ENCODE assay signal across 11 mouse cellular contexts in genomic region chr1:78864351-78864750, GRCm38 (mm10). TPM values are rescaled to one million over a fixed set of nuclear protein-coding genes. Genes with fewer than 3 reads are reported as not detected.
A peak's percentile ranks its signal among the peaks of the same experiment; 100 is the strongest.
DNase-seq lines count a peak whose midpoint lies in the region; ATAC-seq and TF ChIP-seq lines count a peak whose summit lies in the region.
"Had no signal": no experiment of that assay in that cellular context is flagged by ENCODE, and none has a peak within 500 bp of the region (broad histone marks: within the 10 kb centered on the region; RNA-seq: fewer than 3 reads in every experiment).

No protein-coding gene starts in this region.

- ATAC-seq in midbrain, embryonic 16.5 days: no peak
- ATAC-seq in forebrain, embryonic 14.5 days: no peak

- H3K4me1 ChIP-seq in lung, adult 2 months (ENCODE audit: control insufficient read depth, insufficient read depth, low read length): peaks cover 4% of the 10 kb centered on the region; the same call in 1 of the 2 replicates
- H3K4me1 ChIP-seq in midbrain, embryonic 16.5 days (ENCODE audit: control insufficient read depth, insufficient read depth, low read length): no peaks in the 10 kb centered on the region
- H3K4me1 ChIP-seq in forebrain, embryonic 14.5 days (ENCODE audit: control insufficient read depth, insufficient read depth, low read length): no peaks in the 10 kb centered on the region
- H3K4me1 ChIP-seq: liver, embryonic 13.5 days had no signal

- no peaks in the 10 kb centered on the region for H3K27me3 ChIP-seq in midbrain, embryonic 16.5 days (ENCODE audit: control insufficient read depth, insufficient read depth, low read depth, low read length)
- H3K27me3 ChIP-seq in forebrain, embryonic 14.5 days (replicated peaks; ENCODE audit: control insufficient read depth, insufficient read depth, low read length): no peaks in the 10 kb centered on the region
- H3K27me3 ChIP-seq: liver, embryonic 13.5 days had no signal

- no peak overlapping the region for H3K4me2 ChIP-seq in midbrain, embryonic 16.5 days (ENCODE audit: low read length)
- no peak overlapping the region for H3K4me2 ChIP-seq in forebrain, embryonic 14.5 days (ENCODE audit: low read length)
- H3K4me2 ChIP-seq: liver, embryonic 13.5 days had no signal

- H3K27ac ChIP-seq in midbrain, embryonic 16.5 days (ENCODE audit: low read length): no peak overlapping the region; the same call in 1 of the 2 replicates
- no peak overlapping the region for H3K27ac ChIP-seq in forebrain, embryonic 14.5 days (ENCODE audit: low read depth, low read length)
- H3K27ac ChIP-seq: liver, embryonic 13.5 days had no signal

- H3K4me3 ChIP-seq in lung, adult 2 months (replicated peaks; ENCODE audit: extremely low read depth, low read depth, low read length): no peak overlapping the region
- H3K4me3 ChIP-seq in midbrain, embryonic 16.5 days (ENCODE audit: low read depth, low read length): no peak overlapping the region
- H3K4me3 ChIP-seq in forebrain, embryonic 14.5 days (ENCODE audit: low read depth, low read length): no peak overlapping the region
- H3K4me3 ChIP-seq: liver, embryonic 13.5 days had no signal

- H3K36me3 ChIP-seq in midbrain, embryonic 16.5 days (ENCODE audit: control insufficient read depth, insufficient read depth, low read length): no peaks in the 10 kb centered on the region
- H3K36me3 ChIP-seq in forebrain, embryonic 14.5 days (ENCODE audit: control insufficient read depth, insufficient read depth, low read length): no peaks in the 10 kb centered on the region
- H3K36me3 ChIP-seq: liver, embryonic 13.5 days had no signal

- DNase-seq in lung, adult 18-20 months: peak; percentile 27 to 50
- no peak for DNase-seq in lung, adult 2 months
- peak; percentile 53 for DNase-seq in gastrocnemius, postnatal 25 days
- peak; percentile 64 for DNase-seq in kidney, adult 18-20 months
- peak; percentile 63 for DNase-seq in lung, postnatal 36 days
- DNase-seq in spleen, postnatal 4 days (ENCODE audit: low spot score in 2 of 2): no peak
- no peak for DNase-seq in forebrain, embryonic 14.5 days (ENCODE audit: low spot score)
- DNase-seq: liver, embryonic 13.5 days had no signal

- no peak overlapping the region for H3K9ac ChIP-seq in midbrain, embryonic 16.5 days (ENCODE audit: low read depth, low read length)
- H3K9ac ChIP-seq in forebrain, embryonic 14.5 days (ENCODE audit: low read length): no peak overlapping the region
- H3K9ac ChIP-seq: liver, embryonic 13.5 days had no signal

- no peak for TF ChIP-seq POLR2A in lung, adult 2 months (IDR thresholded peaks at IDR 0.05; ENCODE audit: borderline replicate concordance, extremely low read depth, low read depth, low read length)

- no peak for TF ChIP-seq CTCF in lung, adult 2 months (IDR thresholded peaks at IDR 0.05; ENCODE audit: insufficient read depth, low read length)

- no peaks in the 10 kb centered on the region for H3K9me3 ChIP-seq in midbrain, embryonic 16.5 days (replicated peaks; ENCODE audit: control insufficient read depth, low read length, poor library complexity, severe bottlenecking)
- no peaks in the 10 kb centered on the region for H3K9me3 ChIP-seq in forebrain, embryonic 14.5 days (replicated peaks; ENCODE audit: control insufficient read depth, low read length)
- H3K9me3 ChIP-seq: liver, embryonic 13.5 days had no signal

- WGBS in lung, adult 2 months: 32% methylated on average over 6 of the region's 6 CpGs
- WGBS in midbrain, embryonic 16.5 days: 76% methylated on average over 6 of the region's 6 CpGs
- WGBS in forebrain, embryonic 14.5 days: 73% methylated on average over 6 of the region's 6 CpGs

RNA-seq across cellular contexts. Expression of gene Kcne4, which starts 47.8 kb away (rescaled TPM):
- 1.7 and 1.8 TPM in 2 replicates for polyA plus RNA-seq in lung, adult 2 months (2012; rRNA removed)
- 1 to 10 TPM in 1 of 2 experiments, under 1 TPM in 1; 0.59 to 1.4 TPM for total RNA-seq in gastrocnemius, postnatal 25 days (2021)
- 1.2 and 1.5 TPM in 2 replicates for polyA plus RNA-seq in midbrain, embryonic 16.5 days (2015; fragmentation: Nextera tagmentation; extraction: Ambion mirVana)
- polyA plus RNA-seq in forebrain, embryonic 14.5 days (2014; fragmentation: Nextera tagmentation; extraction: Ambion mirVana): 1.2 and 1.3 TPM in 2 replicates
- total RNA-seq: ES-E14; neutrophil, adult 5-6 weeks had no signal

Comparison
In these comparisons a context has a peak if more than half of its experiments do, and no peak if none do; other contexts are left out.
1. DNase-seq: peak in lung, adult 18-20 months (2 of 2), gastrocnemius, postnatal 25 days (single experiment), kidney, adult 18-20 months (single experiment) and lung, postnatal 36 days (single experiment); none in lung, adult 2 months (single experiment), spleen, postnatal 4 days (0 of 2) and forebrain, embryonic 14.5 days (single experiment).